Mouse (Mus musculus): Measurements from ENCODE around the gene Ppm1e.
"Not testable (repeated sequence)": the region's sequence is repeated elsewhere in the genome, so short reads cannot be mapped to it uniquely, and the experiment has no call there.

The Ppm1e gene

DNA sequence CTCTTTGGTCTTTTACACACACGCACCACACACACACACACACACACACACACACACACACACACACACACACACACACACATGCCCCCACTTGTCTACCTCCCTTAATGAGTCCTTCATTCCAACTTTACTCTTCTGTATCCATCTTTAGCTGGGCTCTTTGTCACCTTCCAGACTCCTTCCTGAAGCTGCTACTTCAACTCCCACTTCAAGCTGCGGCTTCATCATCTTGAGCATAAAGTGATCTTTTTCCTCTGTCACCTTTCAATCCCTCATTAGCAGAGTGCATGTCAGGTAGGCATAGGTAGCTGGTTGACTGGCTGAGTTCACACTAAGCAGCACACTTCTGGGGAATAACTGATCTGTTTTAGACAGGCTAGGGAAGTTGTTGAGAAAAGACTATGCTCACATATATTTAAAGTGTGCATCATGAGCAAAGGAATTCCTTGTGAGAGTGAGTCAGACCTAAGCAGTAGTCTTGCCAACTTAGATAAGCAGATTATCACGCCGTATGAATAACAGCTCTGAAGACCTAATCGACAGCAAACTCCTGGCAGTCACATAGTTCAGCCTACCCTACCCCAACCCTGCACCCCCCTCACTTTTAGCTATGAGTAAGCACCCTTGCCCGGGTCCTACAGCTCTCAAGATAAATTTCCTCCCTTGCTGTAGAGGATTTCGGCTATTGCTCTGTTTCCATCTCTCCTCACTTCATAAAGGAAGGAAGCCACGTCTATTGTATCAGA, 49.3 kb downstream of the Ppm1e start:
- no peak for DNase-seq (ENCODE audit: low spot score in 2 of 2)

DNA sequence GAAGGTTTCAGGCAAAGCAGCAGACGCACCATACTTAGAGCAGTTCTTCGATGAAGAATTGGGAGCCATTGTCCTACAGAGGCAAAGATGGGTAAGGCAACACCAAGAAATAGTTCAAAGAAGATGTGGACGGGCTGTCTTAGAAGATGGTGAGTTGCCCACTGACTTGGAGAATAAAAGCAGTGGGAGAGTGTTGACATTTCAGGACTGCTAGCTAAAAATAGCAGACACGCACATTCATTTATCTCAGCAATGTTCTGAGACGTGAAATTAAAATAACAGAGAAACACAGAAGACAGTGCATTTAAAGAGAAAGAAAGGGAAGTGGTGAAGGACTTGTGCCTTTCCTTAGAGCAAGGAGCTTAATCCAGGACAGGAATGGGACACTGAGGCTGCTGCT, 59.8 kb downstream of the Ppm1e start:
- no peak for DNase-seq (ENCODE audit: low spot score in 2 of 2)

GRCm38 (mm10) chr11:87296467-87296866, 62.4 kb downstream of the Ppm1e start:
- no peak for DNase-seq (ENCODE audit: low spot score in 2 of 2)

GRCm38 (mm10) chr11:87295636-87296035, 63.2 kb downstream of the Ppm1e start:
- no peak for DNase-seq (ENCODE audit: low spot score in 2 of 2)

- no peak for DNase-seq (ENCODE audit: low spot score in 2 of 2)
Observed at GRCm38 (mm10) chr11:87289313-87289712, 69.5 kb downstream of the Ppm1e start.

DNA sequence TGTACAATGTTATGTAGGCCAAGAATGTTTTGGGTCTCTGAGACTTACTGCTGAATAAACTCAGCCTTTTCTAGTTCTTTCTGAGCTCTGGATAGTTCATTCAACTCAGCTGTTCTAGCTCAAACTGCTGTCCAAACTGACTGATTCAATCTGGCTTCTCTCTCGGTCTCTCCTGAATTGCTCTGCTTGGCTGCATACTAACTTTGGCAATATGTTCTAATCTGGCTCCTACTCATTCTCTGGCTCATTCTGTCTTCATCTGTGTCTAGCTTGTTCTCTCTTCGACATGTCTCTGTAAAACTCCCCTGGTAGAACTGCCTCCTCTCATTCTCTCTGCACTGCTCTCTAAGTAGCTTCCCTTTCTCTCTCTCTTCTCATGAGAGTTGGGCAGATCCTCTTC, 72.6 kb downstream of the Ppm1e start:
- DNase-seq (ENCODE audit: low spot score in 2 of 2), result no peak

DNA sequence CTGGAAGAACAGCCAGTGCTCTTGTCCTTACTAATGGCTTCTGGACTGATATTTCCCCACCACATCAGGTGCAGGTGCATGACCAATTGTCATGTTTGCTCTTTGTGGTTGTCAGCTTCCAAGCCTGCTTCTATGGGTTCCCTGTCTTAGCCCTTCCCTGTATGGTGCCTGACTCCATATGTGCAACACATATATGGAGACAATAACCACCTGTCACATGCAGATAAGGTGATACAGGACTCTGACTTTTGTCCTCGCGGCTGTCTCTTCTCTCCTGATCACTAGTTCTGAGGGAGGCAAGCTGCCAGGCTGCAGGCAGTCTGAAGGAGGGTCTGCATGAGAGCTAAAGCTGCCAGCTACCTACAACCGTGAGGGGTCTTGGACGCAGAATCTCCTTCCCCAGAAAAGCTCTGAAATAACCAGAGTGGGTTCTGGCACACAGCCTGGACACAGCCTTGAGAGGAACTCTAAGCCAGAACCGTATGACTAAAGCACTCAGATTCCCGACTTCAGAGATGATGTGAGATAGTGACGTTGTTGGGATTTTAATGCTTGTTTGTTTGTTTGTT, 76.8 kb downstream of the Ppm1e start:
- no peak for DNase-seq (ENCODE audit: low spot score in 2 of 2)

DNA sequence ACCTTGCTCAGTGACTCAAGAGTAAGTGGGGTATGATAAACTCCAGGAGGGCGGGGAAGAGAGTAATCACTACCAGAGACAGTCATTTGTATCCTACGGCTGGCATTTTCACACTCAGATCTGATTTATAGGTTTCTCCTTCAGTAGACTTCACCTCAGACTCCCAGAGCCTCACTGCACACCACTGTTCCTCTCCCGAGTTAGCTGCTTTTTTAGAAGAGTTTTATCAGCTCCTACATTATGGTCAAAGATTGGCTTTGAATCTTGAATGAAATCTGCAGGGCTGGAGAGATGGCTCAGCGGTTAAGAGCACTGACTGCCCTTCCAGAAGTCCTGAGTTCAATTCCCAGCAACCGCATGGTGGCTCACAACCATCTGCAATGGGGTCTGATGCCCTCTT, 79.4 kb downstream of the Ppm1e start:
- no peak for DNase-seq (ENCODE audit: low spot score in 2 of 2)

DNA sequence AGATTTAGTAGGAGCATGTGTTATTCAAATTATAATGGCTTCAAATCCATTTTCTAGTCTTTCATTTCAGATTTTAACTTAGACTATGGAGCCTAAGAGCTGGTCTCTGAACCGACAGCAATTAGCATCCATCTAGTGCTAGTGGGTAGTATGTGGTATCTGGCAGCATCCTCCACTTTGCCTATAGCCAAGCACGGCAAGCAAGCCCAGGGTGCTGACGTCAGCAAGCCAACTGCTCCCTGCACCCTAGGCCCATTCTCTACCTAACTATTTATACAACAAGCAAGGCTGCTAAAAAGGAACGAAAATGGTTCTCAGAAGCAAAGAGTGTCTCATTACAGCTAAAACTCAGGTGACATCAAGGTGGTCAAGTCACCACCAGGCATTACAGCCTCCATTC, 80.0 kb downstream of the Ppm1e start:
- no peak for DNase-seq (ENCODE audit: low spot score in 2 of 2)

DNA sequence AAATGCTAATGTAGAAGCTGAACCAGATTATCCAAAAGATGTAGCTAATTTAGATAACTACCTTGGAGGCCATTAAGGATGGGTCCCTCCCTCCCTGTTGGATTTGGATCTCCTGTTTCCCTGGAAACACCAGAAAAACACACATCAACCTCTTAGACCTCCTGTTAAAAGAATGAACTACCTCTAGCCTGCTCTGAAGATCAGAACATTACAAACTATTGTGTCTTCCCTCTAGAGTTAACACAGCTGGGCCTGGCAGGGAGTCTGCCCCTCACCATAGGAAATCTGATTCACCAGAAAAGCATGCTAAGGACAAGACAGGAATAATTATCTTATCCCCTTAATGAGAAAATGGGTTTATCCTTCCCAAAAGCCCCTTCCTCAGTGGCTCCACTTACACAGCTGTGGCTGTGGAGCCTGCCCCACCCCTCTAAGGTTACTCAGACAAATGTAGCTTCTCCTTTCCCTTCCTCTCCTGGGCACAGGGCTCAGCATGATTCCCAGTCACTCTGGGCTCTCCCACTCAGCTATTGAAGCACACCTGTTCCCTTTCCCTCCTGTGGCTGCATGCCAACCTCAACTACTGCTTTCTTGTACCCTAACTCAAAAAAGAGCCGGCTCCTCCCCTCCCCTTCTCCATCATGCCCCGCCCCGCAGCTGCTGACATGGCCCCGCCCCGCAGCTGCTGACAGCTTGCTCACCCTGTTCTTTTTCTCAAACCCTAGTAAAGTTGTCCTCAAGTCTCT, 82.4 kb downstream of the Ppm1e start:
- no peak for DNase-seq (ENCODE audit: low spot score in 2 of 2)

- DNase-seq (ENCODE audit: low spot score in 2 of 2), result no peak
Observed at GRCm38 (mm10) chr11:87275420-87276048, 83.3 kb downstream of the Ppm1e start.

- DNase-seq (ENCODE audit: low spot score in 2 of 2), result no peak
Observed at GRCm38 (mm10) chr11:87272725-87273124, 86.1 kb downstream of the Ppm1e start.

DNA sequence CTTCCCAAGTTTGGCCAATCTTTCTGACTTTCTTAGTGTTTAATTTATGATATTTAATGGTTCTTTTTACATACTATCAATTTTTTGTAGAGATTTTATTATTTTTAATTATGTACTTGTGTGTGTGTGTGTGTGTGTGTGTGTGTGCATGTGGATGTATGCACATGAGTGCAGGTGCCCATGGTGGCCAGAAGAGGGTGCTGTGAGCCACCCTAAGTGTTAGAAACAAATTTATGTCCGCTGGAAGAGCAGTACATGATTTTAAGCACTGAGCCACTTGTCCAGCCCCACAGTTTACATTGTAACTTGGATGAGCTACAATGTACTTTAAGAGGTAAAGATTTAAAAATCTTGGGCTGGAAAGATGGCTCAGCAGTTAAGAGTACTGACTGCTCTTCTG, 87.3 kb downstream of the Ppm1e start:
- no peak for DNase-seq (ENCODE audit: low spot score in 2 of 2)

DNA sequence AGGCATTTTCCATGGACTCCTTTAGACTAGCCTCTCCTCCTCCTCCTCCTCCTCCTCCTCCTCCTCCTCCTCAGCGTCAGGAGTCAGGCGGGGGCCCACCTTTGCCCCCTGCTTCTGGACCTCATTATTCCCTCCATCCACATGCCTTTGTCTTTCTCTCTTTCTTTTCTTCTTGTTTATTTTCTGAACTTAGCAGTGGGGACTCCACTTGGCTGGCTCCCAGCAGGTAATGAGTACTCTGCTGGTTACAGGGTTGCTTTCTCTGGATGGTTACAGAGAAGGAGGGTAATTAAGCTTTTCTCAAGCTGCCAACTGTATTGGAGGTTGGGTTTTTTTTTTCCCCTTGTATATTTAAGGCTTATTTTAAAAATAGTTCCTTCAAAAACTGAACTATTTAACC, 87.9 kb downstream of the Ppm1e start:
- no peak for DNase-seq (ENCODE audit: low spot score in 2 of 2)

DNA sequence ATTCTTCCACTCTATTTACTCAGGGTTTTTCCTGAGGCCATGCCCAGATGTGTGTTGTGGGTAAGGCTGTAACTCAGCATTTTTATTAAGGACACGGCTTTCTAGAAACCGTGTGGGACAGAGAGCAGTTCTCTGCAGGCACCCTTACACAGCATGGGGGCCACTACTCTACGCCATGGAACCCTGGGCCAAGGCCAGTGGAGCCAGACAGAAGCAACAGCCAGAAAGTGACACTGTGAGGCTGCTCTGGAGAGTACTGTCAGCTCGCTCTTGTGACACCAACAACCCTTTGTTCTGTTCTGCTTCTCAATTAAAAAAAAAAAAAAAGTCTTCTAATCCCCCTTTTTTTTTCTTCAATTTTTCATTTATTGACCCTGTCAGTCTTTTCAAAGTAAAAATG, 88.4 kb downstream of the Ppm1e start:
- no peak for DNase-seq (ENCODE audit: low spot score in 2 of 2)

GRCm38 (mm10) chr11:87268803-87269202, 90.0 kb downstream of the Ppm1e start:
- no peak for DNase-seq (ENCODE audit: low spot score in 2 of 2)

- no peak for DNase-seq (ENCODE audit: low spot score in 2 of 2)
Observed at GRCm38 (mm10) chr11:87266246-87266645, 92.6 kb downstream of the Ppm1e start.

GRCm38 (mm10) chr11:87263946-87264345, 94.9 kb downstream of the Ppm1e start:
- no peak for DNase-seq (ENCODE audit: low spot score in 2 of 2)

DNA sequence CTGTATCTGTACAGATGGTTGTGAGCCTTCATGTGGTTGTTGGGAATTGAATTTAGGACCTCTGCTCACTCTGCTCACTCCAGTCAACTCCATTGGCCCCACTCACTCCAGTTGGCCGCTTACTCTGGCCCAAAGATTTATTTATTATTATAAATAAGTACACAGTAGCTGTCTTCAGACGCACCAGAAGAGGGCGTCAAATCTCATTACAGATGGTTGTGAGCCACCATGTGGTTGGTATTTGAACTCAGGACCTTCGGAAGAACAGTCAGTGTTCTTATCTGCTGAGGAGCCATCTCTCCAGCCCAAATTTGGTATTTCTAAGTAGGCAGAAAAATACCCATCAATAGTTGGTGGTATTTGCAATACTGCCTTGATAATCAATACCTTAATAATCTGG, 97.1 kb downstream of the Ppm1e start:
- not testable (repeated sequence) for DNase-seq (ENCODE audit: low spot score in 2 of 2)

DNA sequence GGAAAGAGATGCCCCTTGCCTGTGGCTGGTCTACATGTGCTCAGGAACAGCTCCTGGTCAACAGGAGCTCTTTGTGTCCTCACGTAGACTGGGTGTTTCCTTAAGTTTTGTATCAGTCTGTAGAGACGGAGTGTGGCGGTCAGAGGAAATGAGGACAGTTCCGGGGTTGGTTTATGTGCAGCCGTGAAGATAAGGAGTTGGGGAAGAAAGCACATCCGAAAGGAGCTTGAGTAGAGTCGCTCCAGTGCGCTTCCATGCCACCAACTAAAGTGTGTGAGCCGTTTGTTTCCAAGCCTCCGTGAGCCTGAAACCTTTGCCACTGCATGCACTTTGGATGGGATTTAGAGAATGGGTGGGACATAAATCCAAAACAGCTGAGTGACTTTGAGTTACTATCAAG, 99.0 kb downstream of the Ppm1e start:
- DNase-seq (ENCODE audit: low spot score in 2 of 2), result no peak

GRCm38 (mm10) chr11:87257282-87257681, 101.5 kb downstream of the Ppm1e start:
- no peak for DNase-seq (ENCODE audit: low spot score in 2 of 2)

GRCm38 (mm10) chr11:87254149-87254548, 104.7 kb downstream of the Ppm1e start:
- no peak for DNase-seq (ENCODE audit: low spot score in 2 of 2)

DNA sequence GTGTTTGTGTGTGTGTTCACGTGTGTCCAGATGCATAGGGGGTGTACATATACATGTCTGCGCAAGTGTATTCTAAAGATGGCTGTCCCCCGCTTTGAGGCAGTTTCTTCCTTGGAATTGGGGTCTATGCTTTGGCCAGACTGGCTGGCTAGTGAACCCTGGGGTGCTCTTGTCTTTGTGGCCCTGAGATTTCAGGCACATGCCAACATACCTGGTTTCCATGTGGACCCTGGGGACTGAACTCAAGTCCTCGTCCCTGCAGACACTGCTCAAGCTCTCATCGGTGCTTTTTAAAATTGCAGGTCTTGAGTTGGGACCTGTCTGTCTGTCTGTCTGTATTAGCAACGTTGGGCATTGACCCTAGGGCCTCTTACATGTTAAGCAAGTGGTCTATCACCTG, 105.5 kb downstream of the Ppm1e start:
- no peak for DNase-seq (ENCODE audit: low spot score in 2 of 2)
